Mouse (Mus musculus): ENCODE results near the gene Tmem11.

Gene Tmem11

DNA sequence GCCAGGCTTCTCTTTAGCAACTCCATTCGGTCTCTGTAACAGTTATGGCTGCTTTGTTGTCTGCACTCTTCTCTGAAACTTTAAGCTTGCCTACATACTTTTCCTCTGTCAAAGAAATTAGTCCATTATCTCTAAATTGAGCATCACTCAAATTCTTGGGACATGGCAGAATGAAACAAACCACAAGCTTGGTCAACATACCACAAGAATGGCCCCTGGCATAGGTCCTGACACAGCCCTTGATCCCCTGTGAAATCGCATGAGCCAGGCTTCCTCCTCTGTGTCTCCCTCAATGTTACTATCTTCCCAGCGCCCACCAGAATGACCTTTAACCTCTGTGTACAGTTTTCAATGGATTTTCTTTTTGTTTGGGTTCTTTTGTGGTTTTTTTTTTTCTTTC, 3.3 kb upstream of the Tmem11 start:
- no peak for DNase-seq

DNA sequence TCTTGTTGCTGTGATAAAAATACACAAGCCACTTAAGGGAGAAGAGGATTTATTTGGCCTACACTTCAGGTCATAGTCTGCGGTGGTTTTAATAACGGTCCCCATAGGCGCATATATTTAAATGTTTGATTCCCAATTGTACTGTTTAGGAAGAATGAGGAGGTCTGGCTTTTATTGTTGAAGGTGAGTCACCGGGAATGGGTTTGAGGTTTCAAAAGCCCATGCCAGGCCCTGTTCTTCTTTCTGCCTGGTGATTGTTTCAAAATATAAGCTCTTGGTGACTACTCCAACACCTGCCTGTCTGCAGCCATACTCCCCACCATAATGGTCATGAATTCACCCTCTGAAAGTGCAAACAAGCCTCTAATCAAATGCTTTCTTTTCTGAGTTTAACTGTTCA, 1.5 kb upstream of the Tmem11 start:
- DNase-seq, result no peak

DNA sequence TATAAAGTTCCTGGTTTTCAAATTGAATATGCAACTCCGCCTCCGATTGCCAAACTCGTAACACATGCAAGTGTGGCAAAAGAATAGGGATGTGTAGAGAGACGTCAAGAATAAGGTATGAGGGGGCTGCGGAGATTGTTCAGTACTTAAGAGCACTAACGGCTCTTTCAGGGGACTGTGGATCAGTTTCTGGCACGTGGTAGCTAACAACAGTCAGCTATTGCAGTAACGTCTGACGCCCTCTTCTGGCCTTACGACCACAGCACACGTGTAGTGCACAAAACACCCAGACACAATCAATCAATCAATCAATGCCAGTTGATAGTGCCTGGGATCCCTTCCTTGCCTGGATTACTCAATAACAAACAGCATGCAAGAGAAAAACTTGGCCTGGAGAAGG, 351 bp upstream of the Tmem11 start:
- DNase-seq, result peak; percentile 55 to 71

DNA sequence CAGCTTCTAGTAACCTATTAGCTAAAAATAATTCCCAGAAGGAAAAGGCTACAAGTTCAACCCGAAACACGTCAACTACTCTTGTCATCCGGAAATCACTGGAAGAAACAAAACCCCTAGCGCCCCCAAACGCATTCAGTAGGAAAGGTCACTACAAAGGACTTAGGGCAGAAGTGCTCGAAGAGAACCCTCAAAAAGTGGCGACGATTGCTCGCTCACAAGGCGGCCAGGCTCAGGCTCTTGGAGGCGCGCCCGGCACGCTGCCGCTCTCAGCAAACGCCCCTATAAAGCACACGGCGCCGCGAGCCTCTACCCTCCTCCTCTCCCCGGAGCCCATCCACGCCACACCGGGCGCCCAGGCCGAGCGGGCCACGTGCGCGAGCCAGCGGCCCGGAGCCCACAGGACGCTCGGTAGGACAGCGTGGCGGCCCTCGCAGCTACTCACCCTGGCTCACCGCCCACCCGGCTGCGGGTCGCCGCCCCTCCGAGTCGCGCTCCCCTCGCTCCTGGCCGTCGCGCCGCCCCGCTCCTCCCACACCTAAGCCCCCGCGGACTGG, 938 bp downstream of the Tmem11 start:
- DNase-seq, result no peak

DNA sequence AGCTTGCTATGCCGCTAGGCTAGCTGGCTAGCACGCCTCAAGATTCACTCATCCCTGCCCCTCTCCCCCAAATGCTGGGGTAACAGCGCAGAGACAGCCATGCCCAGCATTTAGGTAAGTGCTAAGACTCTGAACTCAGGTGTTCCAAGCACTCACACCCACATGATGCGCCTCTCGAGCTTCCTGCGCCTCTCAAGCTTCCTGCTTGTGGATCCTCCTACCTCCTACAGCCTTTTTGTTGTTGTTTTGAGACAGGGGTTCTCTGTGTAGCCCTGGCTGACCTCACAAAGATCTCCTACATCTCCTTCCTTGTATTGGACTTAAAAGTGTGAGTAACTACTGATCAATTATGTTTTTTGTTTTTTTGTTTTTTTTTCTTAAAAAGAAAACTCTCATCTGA, 6.0 kb downstream of the Tmem11 start:
- no peak for DNase-seq

DNA sequence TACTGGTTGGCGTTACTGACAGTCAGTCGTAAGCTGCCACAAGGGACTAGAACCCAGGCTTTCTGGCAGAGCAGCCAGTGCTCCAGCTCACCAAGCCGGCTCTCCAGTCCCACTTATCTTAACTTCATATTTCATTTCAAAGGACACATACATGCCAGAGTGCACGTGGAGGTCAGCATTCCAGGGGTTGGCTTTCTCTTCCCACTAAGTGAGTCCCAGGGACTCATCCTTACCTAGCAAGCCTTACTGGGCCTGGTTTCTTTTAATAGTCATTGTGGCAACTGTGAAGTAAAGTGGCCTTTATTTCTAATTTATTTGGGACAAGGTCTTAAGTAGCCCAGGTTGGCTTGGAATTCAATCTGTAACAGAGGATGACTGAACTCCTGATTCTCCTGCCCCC, 7.7 kb downstream of the Tmem11 start:
- DNase-seq, result no peak

DNA sequence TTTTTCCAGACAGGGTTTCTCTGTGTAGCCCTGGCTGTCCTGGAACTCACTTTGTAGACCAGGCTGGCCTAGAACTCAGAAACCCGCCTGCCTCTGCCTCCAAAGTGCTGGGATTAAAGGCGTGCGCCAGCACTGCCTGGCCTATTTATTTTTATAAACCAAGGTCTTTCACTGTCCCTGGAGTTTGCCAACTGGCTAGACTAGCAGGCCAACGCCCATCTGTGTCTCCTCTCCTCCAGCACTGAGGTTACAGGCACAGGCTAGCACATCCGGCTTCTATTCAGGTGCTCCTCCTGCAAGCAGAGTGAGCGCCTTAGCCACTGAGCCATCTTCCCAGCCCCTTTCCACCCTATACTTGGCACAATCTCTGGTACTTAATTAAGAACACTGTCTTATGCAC, 9.6 kb downstream of the Tmem11 start:
- peak in 1 of 2 experiments; percentile 38 for DNase-seq

DNA sequence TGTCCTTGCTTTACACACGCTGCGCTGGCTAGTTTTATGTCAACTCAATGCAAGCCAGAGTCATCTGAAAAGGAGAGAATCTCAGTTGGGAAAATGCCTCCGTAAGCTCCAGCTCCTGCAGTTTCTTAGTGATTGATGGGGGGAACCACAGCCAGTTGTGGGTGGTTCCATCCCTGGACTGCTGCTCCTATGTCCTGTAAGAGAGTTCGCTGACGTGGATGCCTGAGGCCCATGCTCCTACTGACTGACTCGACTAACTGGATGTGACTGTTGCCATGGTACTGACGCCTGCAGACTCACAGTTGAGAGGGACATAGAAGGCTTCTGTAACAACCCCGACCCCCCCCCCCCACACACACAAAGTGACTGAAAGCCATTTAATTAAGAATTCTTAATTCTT, 11.2 kb downstream of the Tmem11 start:
- DNase-seq, result no peak

DNA sequence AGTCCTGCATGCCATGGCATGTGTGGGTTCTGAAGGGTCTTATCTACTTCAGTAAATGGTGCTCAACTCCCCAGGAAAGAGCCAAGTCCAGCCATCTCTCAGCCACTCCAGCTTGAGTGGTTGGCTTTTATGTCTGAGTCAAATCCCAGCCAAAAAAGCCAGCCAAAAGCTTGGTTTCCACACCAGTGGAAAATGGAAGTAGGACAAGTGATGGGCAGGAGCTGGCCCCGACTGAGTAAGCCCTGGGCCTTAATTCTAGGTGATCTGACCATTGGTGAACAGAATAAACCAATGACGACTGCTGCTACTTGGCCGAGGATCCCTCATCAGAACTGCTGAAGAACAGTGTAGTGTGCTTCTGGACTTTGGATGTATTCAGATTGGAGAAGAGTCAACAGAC, 11.6 kb downstream of the Tmem11 start:
- peak; percentile 25 to 56 for DNase-seq

DNA sequence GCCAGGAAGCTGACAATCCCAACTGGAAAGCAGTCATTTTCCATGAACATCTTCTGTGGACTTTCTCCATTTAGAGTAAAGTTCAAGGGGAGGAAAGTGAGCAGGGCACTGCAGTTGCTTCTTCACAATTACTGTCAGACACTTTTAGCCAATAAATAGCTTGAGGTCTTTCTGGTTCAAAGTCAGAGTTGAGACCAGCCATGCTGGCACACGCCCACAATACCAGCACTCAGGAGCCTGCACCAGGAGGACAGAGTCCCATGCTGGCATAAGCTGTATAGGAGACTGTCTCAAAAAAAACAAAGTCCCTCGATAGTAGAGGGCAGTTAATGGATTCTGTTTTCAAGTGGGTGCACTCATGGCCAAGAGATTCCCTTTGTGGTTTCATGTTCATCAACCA, 13.1 kb downstream of the Tmem11 start:
- DNase-seq, result no peak

DNA sequence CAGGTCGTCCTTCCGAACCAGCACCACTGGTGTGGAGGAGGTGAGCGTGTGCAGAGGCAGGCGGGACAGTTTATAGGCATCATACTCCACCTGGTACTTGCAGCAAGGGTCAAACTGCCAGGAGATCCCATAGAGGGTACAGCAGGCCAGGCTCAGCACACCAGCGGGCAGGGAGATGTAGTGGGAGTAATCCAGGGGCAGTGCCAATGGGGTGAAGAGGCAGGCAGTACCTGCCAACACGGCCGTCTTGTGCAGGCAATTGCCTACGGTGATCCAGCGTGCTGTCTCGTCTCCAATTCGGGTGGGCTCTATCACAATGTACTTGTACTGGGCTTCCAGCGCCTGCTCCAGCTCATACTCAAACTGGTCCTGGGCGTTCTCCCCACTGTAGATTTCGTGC, 14.2 kb downstream of the Tmem11 start:
- no peak for DNase-seq

DNA sequence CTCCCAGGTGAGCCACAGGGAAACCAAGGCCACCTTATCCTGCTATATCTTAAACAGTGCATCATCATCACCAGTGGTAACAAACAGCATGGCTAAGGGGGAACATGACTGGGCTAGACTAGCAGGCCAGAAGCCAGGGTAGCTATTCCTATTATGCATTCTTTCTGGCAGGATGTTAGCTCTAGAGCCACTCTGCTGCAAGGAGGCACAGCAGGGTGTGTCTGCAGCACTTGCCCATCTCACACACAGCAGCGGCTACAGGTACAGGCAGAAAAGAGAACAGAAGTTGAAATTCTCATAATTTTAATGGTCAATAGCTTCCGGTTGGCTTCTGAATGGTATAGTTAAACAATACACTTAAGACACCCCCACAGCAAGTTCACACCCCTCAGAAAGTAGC, 14.9 kb downstream of the Tmem11 start:
- peak; percentile 45 to 62 for DNase-seq

DNA sequence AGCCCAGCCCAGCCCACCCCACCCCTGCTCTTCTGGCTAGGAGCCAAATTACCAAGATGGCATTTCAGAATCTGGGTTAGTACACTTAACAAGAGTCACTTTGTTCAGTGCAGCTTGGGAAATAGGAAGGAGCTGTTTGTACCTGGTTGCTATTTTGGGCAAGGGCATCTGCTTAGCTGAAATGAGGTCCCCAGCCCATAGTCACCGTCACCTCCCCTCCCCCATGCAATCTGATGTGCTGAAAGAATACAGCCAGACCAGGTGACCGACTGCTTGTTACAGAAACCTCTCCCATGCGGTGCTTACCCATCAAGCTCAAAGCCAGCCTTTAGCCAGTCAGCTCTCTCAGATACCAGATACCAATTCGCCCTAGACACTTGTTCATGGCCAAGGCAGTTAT, 15.9 kb downstream of the Tmem11 start:
- peak; percentile 40 to 58 for DNase-seq

DNA sequence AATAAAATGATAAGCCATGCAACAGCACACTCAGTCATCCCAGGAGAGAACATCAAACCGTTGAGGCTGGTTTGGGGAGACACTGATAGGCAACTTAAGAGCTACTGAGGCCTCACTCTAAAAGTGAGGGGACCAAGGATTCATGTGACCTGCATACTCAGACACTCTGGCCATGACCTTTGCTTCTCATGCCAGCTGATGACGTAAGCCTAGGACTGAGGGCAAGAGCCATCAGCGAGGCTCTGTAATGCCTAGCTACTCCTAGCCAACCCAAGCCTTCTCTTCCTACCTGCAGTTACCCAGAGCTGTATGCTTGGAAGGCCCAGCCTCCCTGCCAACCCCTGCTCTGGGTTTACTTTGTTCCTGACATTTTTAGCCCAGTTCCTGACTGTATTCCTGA, 17.1 kb downstream of the Tmem11 start:
- DNase-seq, result no peak

DNA sequence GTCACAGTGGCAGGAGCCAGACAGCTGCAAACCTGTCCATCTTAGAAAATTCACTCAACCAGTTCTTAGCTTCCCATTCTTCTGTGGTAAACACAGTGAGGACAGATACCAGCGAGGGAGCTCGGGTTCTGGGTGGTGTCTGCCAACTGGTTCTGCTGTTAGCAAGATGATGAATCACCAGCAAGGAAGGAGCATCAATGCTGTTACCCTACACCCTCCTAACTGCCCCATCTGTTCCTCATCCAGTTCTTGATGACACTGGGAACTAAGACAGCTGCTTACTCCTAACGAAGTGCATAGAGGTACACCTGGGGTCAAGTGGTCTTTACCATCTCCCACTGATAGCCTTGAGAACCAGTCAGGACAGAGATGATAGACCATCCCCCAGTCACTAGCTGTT, 22.5 kb downstream of the Tmem11 start:
- no peak for DNase-seq

DNA sequence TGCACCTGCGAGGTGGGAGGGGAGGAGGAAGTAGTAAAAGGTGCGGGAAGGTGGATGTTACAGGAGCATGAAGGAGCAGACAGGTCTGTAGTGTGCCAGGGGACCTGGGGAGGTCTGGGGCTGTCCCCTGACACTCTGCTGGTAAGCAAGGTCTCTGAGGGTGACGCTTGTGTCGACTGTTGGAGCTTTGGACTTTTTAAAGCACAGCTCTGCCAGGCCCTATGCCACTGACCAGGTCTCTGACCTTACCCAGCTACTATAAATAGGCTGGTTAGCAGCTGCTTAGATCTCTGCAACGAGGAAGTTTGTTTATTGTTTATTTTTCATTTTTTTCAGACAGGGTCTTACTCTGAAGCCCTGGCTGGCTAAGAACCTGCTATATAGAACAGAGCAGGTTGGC, 33.7 kb downstream of the Tmem11 start:
- no peak for DNase-seq

DNA sequence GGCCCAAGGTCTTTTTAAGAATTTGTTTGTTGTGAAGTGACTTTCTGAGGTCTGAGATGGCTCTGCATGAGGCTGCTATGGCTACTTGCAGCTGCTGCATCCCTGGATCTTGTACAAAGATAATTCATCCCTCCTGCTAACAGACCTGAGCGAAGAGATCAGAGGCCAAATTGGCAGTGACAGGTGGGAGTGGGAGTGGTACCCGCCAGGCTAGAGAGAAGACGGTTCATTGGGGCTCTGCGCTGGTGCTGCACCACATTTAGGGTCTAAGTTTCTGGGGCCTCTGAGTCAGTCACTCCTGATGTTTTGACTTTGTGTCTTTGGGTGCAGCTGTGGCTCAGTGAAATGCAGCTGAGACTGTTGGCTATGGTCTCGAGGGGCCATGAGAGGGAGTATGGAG, 35.7 kb downstream of the Tmem11 start:
- no peak for DNase-seq

DNA sequence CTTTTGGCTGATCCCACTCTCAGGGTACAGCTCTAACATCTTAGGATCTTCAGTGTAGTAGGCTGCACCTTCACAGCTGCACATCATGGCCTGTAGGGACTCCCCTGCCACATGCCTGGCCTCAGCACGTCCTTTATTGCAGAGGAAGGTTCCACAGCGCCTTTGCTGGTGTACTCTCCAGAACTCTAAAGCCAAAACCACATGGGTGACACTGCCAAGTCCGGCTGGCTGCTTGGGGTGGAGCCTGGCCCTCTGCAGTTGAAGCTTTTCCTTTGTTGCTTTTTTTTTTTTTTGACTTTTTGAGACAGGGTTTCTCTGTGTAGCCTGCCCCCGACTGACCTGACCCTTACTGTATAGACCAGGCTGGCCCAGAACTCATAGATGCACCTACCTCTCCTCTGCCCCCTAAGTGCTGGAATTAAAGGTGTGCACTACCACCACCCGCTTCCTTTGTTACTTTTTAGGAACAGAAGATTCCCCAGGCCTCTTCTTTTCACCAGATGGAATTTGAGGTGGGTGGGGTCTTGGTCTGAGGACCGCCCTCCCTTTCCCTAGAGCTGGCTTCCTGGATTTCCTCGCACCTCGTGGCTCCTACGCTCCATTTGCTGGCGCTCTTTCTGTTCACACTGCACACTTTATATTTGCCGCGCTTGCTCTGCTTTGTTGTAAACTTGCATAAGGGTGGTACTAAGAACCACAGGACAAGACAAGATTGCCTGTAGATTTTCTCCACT, 37.4 kb downstream of the Tmem11 start:
- DNase-seq, result no peak

DNA sequence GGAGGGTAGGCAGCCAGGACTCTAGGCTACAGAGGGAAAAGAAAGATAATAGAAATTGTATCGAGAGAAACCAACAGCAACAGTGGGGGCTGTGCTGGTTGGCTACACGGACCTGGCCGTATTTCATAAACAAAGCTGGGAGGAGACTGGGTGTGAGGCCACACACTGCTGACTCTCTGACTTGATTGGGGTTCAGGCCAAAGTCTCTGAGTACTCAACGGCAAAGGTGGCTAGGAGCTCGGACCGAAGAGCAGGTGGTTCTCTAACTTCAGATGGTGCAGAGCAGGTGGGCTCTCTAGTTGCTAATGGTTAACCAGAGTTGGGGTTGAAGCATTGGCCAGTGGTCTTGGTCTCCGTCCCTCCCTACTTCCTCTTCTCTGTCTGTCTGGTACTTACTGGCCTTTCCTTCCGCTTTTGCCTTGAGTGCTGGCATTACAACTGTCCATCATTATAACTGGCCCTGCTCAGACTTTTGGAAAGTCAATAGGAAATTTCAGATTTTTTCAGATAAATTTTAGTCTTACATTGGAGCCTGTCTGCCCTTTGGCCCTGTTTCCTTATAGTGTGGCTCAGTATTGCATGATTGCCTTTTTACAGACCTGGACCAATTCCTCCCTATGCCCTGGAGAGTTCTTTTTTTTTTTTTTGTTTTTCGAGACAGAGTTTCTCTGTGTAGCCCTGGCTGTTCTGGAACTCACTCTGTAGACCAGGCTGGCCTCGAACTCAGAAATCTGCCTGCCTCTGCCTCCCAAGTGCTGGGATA, 41.2 kb downstream of the Tmem11 start:
- DNase-seq, result no peak

DNA sequence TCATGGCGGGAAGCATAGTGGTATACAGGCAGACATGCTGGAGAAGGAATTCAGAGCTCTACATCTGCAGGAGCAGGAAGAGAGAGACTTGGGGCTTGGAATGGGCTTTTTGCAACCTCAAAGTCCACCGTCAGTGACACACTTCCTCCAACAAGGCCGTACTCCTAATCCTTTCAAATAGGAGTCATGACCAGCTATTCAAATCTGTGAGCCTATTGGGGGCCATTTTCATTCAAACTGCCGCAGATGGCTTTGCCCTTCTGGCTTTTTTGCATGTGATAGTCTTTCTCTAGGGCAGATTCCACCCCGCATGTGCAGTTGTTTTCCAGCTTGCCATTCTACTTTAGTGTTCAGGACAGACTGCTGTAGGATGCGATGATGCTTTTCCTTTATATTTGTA, 42.2 kb downstream of the Tmem11 start:
- no peak for DNase-seq

DNA sequence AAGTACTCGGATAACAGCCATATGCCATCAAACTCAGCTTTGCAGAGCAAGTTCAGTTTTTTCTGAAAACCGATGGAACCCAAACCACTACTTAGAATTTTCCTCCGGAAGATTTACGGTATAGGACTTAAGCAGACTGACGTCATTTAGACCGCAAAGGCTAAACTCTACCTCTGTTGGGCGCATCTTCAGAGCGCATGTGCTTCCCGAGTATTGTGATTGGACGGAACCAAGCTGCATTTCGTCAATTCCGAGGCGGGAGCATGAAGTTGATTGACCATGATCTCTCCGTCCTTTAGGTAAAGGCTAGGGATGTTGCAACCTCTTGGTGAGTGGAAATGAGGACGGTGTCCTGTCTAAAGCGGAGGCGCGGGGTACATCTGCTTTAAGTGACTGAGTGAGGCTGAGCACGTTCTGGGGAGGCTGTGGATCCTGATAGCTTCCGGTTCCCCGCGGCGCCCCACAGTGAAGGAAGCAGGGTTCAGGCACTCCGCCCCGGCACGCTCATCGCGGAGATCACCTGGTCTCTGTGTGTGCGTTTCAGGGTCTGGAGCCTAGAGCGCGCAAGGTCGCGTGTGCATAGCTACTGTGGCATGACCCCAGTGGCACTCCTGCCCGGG, 48.5 kb downstream of the Tmem11 start, which contains the start of gene Dhrs7b:
Dhrs7b (plus strand) TSS at position 199 of the 620 bp plus-strand sequence.
- peak; percentile 90 for DNase-seq

DNA sequence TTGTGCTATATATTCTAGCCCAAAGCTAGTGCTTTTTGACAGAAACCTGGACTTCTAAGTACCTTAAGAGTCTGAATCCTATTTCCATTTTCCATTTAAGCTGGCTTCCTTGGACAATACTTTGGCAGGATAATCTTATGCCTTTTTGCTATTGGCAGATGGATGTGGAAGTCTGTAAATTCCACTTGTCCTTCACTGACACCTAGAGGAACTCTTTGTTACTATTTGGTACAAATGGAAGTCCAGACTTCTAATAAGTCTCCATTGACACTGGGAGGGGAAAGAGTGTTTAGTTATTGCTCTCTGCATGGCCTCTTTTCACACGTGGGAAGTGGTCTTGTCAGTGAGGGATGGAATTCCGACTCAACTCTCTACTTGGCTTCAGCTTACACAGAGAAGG, 50.2 kb downstream of the Tmem11 start:
- DNase-seq, result no peak

DNA sequence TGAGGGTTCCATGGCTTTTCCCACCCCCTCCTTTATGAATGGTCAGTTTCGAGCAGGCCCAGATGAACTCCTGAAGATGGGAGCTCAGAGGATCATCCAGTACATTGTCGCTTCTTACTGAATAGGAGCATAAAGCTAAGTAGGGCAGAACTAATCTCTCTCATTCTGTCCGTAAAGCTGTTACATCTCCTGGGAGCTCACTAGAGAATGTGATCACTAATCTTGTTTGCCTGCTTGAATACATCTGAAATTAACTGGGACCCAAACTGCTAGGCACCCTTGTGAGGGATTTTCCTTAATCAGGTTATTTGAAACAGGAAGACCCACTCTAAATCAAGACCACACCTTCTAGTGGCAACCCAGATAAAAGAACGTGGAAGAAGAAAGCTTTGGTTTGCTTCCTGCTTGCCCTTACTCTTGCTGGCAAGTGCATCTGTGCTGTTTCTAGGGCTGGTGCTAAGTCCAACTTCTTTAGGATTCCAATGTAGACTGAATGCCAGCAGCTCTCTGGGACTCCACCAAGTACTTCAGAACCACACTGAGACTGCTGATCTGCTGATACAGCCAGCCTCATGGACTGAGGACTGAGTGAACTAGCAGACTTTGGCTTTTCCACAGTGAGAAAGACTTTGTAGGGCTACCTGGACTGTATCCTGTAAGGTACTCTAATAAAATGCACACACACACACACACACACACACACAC, 51.7 kb downstream of the Tmem11 start:
- DNase-seq, result no peak

All from cerebellum, postnatal 25 days (tissue).